Mouse (Mus musculus) CH12.LX (cell line): ENCODE data around the gene Nob1. TPM values are rescaled to one million over a fixed set of nuclear protein-coding genes. Genes with fewer than 3 reads are reported as not detected.

Source experiments
- DNase-seq: peaks from one replicate; pipeline ENCODE4 v3.0.0-alpha.2; 2013; ENCODE audit errors: extremely low read depth
- H3K27ac ChIP-seq: 2 replicates; pipeline ENCODE4 v1.5.1; 2012; ENCODE audit warnings: low read depth, mild to moderate bottlenecking, control low read depth, moderate library complexity; ENCODE audit not compliant: insufficient read depth
- H3K27me3 ChIP-seq: replicated peaks from 2 replicates; pipeline ENCODE3; 2012; ENCODE audit warnings: inconsistent platforms
- H3K36me3 ChIP-seq, 2 experiments: replicated peaks in 1 of 2; 2 replicates each; pipeline versions ENCODE3 to v1.6.1; 2012; ENCODE audit warnings: inconsistent platforms in 1 of 2, low read length in 1 of 2, mild to moderate bottlenecking in 1 of 2, mixed read lengths in 1 of 2, moderate library complexity in 1 of 2; ENCODE audit not compliant: control insufficient read depth in 1 of 2, insufficient read depth in 1 of 2
- H3K4me1 ChIP-seq, 2 experiments: 2 replicates each; pipeline ENCODE4 v1.6.1; 2012; ENCODE audit warnings: inconsistent platforms in 1 of 2, moderate library complexity in 1 of 2; ENCODE audit not compliant: insufficient read depth in 2 of 2, control insufficient read depth in 1 of 2
- H3K4me2 ChIP-seq: 2 replicates; pipeline ENCODE4 v1.6.1; 2012; ENCODE audit warnings: low read depth, mild to moderate bottlenecking, control low read depth; ENCODE audit not compliant: poor library complexity, insufficient read depth, severe bottlenecking
- H3K4me3 ChIP-seq, 3 experiments: fragments of 150-350 bp in 1 of 3; sonication (generic) in 1 of 3; replicated peaks in 1 of 3; 2 replicates each; pipeline versions ENCODE3 to v1.5.1; 2011 to 2012; ENCODE audit warnings: low read depth in 2 of 3, low read length in 2 of 3, mild to moderate bottlenecking in 2 of 3, moderate library complexity in 2 of 3, control low read depth in 1 of 3, improper control_type of control experiment in 1 of 3, inconsistent platforms in 1 of 3, mixed read lengths in 1 of 3; ENCODE audit not compliant: poor library complexity in 1 of 3
- H3K79me2 ChIP-seq: replicated peaks from 2 replicates; pipeline ENCODE4 v1.6.1; 2012; ENCODE audit warnings: mild to moderate bottlenecking, moderate library complexity; ENCODE audit not compliant: control insufficient read depth, poor library complexity, insufficient read depth, severe bottlenecking; ENCODE audit errors: extremely low read depth
- H3K9ac ChIP-seq: 2 replicates; pipeline ENCODE4 v1.6.1; 2012; ENCODE audit warnings: low read depth, mild to moderate bottlenecking, control low read depth, moderate library complexity; ENCODE audit not compliant: insufficient read depth
- H3K9me3 ChIP-seq: replicated peaks from 2 replicates; pipeline ENCODE3; 2012; ENCODE audit warnings: low read length, inconsistent platforms, mixed read lengths
- CHD2 ChIP-seq: IDR thresholded peaks from 2 replicates; pipeline ENCODE4 v1.6.1; 2011; ENCODE audit warnings: low read length, improper control_type of control experiment
- ELF1 ChIP-seq: IDR thresholded peaks from 2 replicates; pipeline ENCODE4 v1.6.1; 2014; ENCODE audit warnings: low read depth, mild to moderate bottlenecking, inconsistent platforms, low read length, improper control_type of control experiment
- GABPA ChIP-seq: IDR thresholded peaks from 2 replicates; pipeline ENCODE4 v1.6.1; 2012; ENCODE audit warnings: low read depth, low read length, improper control_type of control experiment, inconsistent platforms; ENCODE audit not compliant: insufficient replicate concordance
- JUN ChIP-seq: IDR thresholded peaks from 2 replicates; pipeline ENCODE4 v1.6.1; 2011; ENCODE audit warnings: low read depth, mild to moderate bottlenecking, low read length, improper control_type of control experiment, moderate library complexity; ENCODE audit not compliant: insufficient read depth
- JUND ChIP-seq: conservative IDR thresholded peaks from 2 replicates; pipeline ENCODE4 v1.6.1; 2011; ENCODE audit warnings: low read depth, low read length, improper control_type of control experiment
- MAX ChIP-seq: IDR thresholded peaks from 2 replicates; pipeline ENCODE4 v1.6.1; 2011; ENCODE audit warnings: low read length, improper control_type of control experiment
- MXI1 ChIP-seq: IDR thresholded peaks from 2 replicates; pipeline ENCODE4 v1.6.1; 2011; ENCODE audit warnings: mild to moderate bottlenecking, low read depth, low read length, improper control_type of control experiment
- NELFE ChIP-seq: IDR thresholded peaks from 2 replicates; pipeline ENCODE4 v1.6.1; 2011; ENCODE audit warnings: low read depth, low read length, improper control_type of control experiment
- NRF1 ChIP-seq: IDR thresholded peaks from 2 replicates; pipeline ENCODE4 v1.6.1; 2014; ENCODE audit warnings: low read depth, mild to moderate bottlenecking, inconsistent platforms, low read length, improper control_type of control experiment, moderate library complexity
- RAD21 ChIP-seq: IDR thresholded peaks from 2 replicates; pipeline ENCODE4 v1.6.1; 2011; ENCODE audit warnings: low read depth, mild to moderate bottlenecking, low read length, improper control_type of control experiment, moderate library complexity
- RCOR1 ChIP-seq: conservative IDR thresholded peaks from 2 replicates; pipeline ENCODE4 v1.6.1; 2012; ENCODE audit warnings: low read depth, mild to moderate bottlenecking, inconsistent platforms, low read length, improper control_type of control experiment
- SIN3A ChIP-seq: IDR thresholded peaks from 2 replicates; pipeline ENCODE4 v1.6.1; 2012; ENCODE audit warnings: low read length, improper control_type of control experiment, inconsistent platforms
- SMC3 ChIP-seq: IDR thresholded peaks from 2 replicates; pipeline ENCODE4 v1.6.1; 2011; ENCODE audit warnings: low read depth, low read length, improper control_type of control experiment
- TBP ChIP-seq: conservative IDR thresholded peaks from 2 replicates; pipeline ENCODE4 v1.6.1; 2011; ENCODE audit warnings: low read depth, low read length, improper control_type of control experiment
- USF2 ChIP-seq: conservative IDR thresholded peaks from 2 replicates; pipeline ENCODE4 v1.6.1; 2011; ENCODE audit warnings: low read depth, low read length, improper control_type of control experiment
- ZC3H11A ChIP-seq: IDR thresholded peaks from 2 replicates; pipeline ENCODE4 v1.6.1; 2012; ENCODE audit warnings: low read depth, mild to moderate bottlenecking, inconsistent platforms, low read length, improper control_type of control experiment
- ZNF384 ChIP-seq: IDR thresholded peaks from 2 replicates; pipeline ENCODE4 v1.6.1; 2012; ENCODE audit warnings: low read depth, low read length, improper control_type of control experiment, inconsistent platforms
- dilution Hi-C: fragments of 300-500 bp; cut with MboI; formaldehyde crosslinking; loops from 2 replicates; pipeline ENCODE4 v1.14.3; 2020; ENCODE audit warnings: low sequenced_read_pairs; ENCODE audit not compliant: extremely low pct_unique_long_range_greater_than_20kb, extremely low pct_ligation_motif_present
- in situ Hi-C: fragments of 300-500 bp; cut with MboI; formaldehyde crosslinking; loops from 3 replicates; pipeline ENCODE4 v1.14.3; 2019; ENCODE audit warnings: low sequenced_read_pairs, low pct_ligation_motif_present, low pct_unique_long_range_greater_than_20kb, mixed read lengths
- polyA plus RNA-seq: library from polyadenylated mRNA; unstranded; fragments of >175 nt; gene quantifications from 2 replicates; pipeline ENCODE4 v1.2.1, GENCODE M21; 2012; ENCODE audit warnings: low read depth; ENCODE audit not compliant: insufficient read length
- total RNA-seq, 2 experiments: library from RNA; depleted of rRNA; stranded (reverse); fragments of 300-350 nt in 1 of 2; fragments of >200 nt in 1 of 2; gene quantifications; 2 replicates each; pipeline ENCODE4 v1.2.3; 2012 to 2014

Nob1 gene
- total and polyA plus RNA-seq, 3 experiments, result 21.4 to 109 (median 73.1) TPM

DNA sequence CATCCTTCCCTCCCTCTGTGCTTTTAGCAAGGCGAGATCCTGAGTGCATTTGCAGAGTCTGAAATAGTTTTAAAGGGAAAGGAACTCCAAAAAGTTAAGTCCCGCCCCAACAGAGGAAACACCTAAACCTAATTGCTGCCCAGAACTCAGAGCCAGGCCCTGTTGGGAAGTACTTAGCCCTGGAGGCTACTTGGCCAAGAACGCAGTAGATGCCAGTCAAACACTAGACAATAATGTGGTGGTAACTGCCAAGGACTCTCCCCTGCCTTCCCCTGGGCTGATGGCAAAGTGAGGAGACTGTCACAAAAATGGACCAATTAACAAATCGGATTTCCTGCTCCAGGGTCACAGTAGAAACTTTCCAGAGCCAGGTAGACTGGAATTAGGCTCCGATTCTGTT is 23.0 kb downstream of the Nob1 start:
- H3K27ac ChIP-seq, result no peak overlapping the region

DNA sequence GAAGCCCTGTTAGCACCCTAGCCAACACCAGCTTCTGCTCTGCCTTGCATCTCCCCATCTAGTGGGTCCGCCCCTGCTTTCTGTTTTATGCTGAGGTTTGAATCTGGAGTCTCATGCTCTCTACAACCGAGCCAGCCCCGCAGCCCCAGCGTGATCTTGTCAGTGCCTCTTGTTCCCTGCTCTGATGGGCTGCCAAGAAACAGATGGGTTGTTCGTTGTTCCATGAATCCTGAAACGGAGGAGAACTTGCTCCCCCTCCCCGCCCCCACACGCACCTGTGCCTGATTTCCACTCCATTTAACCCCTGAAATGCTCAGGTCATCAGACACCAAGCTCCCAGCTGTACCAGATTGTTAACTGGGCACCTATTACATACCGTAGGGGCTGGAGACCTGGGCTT is 25.4 kb downstream of the Nob1 start:
- H3K27me3 ChIP-seq, result no peaks in the 10 kb centered on the region
- H3K9ac ChIP-seq, result no peak overlapping the region
- no peaks in the 10 kb centered on the region for H3K79me2 ChIP-seq
- no peak for DNase-seq
- no peak for TF ChIP-seq ELF1
- no peak for TF ChIP-seq SIN3A
- TF ChIP-seq ZC3H11A, result no peak
- TF ChIP-seq MAX, result no peak
- peaks cover 10 to 56% of the 10 kb centered on the region in 2 experiments; a peak in 3 of 4 replicates for H3K4me1 ChIP-seq
- H3K9me3 ChIP-seq, result no peaks in the 10 kb centered on the region
- no peak overlapping the region for H3K27ac ChIP-seq
- no peak overlapping the region for H3K4me3 ChIP-seq
- H3K4me2 ChIP-seq, result no peak overlapping the region
- no peaks in the 10 kb centered on the region for H3K36me3 ChIP-seq
- in situ Hi-C loops (no loop called here), dilution Hi-C loops (no loop called here)

More for the DNA sequence above, 23.0 kb downstream of the Nob1 start:
- Histone ChIP-seq H3K4me2 (no peak overlapping the region), H3K27me3 (no peaks in the 10 kb centered on the region), H3K4me1 (peaks cover 10 to 60% of the 10 kb centered on the region in 2 experiments; a peak in 3 of 4 replicates), H3K79me2 (no peaks in the 10 kb centered on the region), H3K4me3 (no peak overlapping the region), H3K9ac (no peak overlapping the region), H3K9me3 (no peaks in the 10 kb centered on the region), H3K36me3 (peaks cover 0 to 5% of the 10 kb centered on the region in 2 experiments)
- in situ Hi-C loops, result no loop called here
- no peak for DNase-seq
- TF ChIP-seq RAD21, result no peak
- TF ChIP-seq NELFE, result no peak
- TF ChIP-seq USF2, result no peak
- TF ChIP-seq GABPA, result no peak
- no peak for TF ChIP-seq RCOR1
- TF ChIP-seq JUN, result no peak
- TF ChIP-seq NRF1, result no peak
- TF ChIP-seq CHD2, result no peak
- TF ChIP-seq SMC3, result no peak
- TF ChIP-seq MXI1, result no peak
- no peak for TF ChIP-seq TBP
- TF ChIP-seq ZNF384, result no peak
- no peak for TF ChIP-seq JUND
- dilution Hi-C loops, result no loop called here
